Mouse (Mus musculus): ENCODE results near the gene Mpi. TPM values are rescaled to one million over a fixed set of nuclear protein-coding genes. Genes with fewer than 3 reads are reported as not detected.

Gene Mpi
- total RNA-seq, 1 experiment, result 42.3 TPM

DNA sequence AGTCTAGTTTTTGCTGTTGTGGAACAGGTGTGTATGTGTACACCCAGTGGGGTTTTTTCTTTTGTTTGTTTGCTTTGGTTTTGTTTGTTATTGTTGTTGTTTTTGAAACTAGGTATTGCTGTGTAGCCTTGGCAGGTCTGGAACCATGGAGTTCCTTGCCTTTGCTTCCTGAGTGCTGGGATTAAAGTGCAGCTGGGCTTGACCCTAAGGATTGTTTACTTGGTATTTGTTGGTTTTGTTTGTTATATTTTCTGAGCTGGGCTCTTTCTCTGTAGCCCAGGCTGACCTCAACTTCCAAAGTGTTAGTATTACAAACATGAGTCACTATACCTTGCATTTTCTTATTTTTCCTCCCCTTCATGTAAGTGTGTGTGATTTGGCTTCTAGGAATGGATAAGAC lies 26.1 kb downstream of the Mpi start:
- no peak for DNase-seq (ENCODE audit: low read depth, low spot score)
- Histone ChIP-seq H3K4me1 (ENCODE audit: control insufficient read depth in 2 of 2, insufficient read depth in 2 of 2, low read length in 2 of 2, poor library complexity in 1 of 2) (peaks cover 7 to 8% of the 10 kb centered on the region in 2 experiments), H3K9ac (ENCODE audit: insufficient read depth, low read depth, low read length, poor library complexity, severe bottlenecking) (no peak overlapping the region), H3K9me3 (ENCODE audit: control insufficient read depth, insufficient read depth, low read depth, low read length) (no peaks in the 10 kb centered on the region), H3K36me3 (ENCODE audit: control insufficient read depth, insufficient read depth, low read length, poor library complexity, severe bottlenecking) (peaks cover 8% of the 10 kb centered on the region), H3K27ac (ENCODE audit: insufficient read depth, low read depth, low read length, poor library complexity, severe bottlenecking) (no peak overlapping the region), H3K4me3 (ENCODE audit: insufficient read depth in 1 of 2, low read depth in 1 of 2, low read length in 2 of 2, poor library complexity in 1 of 2, severe bottlenecking in 1 of 2) (no peak overlapping the region)
- in situ Hi-C loops (cut with MboI; ENCODE audit: low sequenced_read_pairs in 2 of 2, unreplicated experiment in 2 of 2), result no loop called here
- no peak for TF ChIP-seq HCFC1 (IDR thresholded peaks at IDR 0.05; ENCODE audit: borderline replicate concordance, insufficient read depth, low read length)
- no peak for TF ChIP-seq MAFK (IDR thresholded peaks at IDR 0.05; ENCODE audit: insufficient read depth, low read depth, low read length)
- no peak for TF ChIP-seq ZNF384 (IDR thresholded peaks at IDR 0.05; ENCODE audit: low read depth, low read length)
- no peak for TF ChIP-seq CHD2 (IDR thresholded peaks at IDR 0.05; ENCODE audit: low read depth, low read length)
- no peak for TF ChIP-seq ZC3H11A (IDR thresholded peaks at IDR 0.05; ENCODE audit: borderline replicate concordance, low read depth, low read length)

DNA sequence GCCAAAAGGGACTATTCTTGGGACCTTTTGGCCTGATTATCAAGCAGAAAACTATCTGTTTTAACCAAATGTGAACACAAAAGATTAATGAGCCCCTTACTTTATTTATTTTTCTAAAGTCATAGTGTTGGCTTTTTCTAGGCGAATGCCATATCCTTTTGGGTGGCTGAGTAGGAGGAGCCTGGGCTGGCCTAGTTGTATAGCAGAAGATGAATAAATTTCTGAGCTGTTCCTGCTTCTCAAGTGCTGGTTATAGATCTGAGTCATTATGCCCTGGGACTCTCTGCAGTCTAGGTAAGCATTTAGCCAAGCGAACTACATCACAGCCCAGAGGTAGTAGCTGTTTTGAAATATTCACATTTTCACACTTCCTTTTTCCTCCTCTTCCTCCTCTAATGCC lies 27.0 kb downstream of the Mpi start:
- Histone ChIP-seq H3K27ac (ENCODE audit: insufficient read depth, low read depth, low read length, poor library complexity, severe bottlenecking) (no peak overlapping the region), H3K4me3 (ENCODE audit: insufficient read depth in 1 of 2, low read depth in 1 of 2, low read length in 2 of 2, poor library complexity in 1 of 2, severe bottlenecking in 1 of 2) (no peak overlapping the region), H3K9ac (ENCODE audit: insufficient read depth, low read depth, low read length, poor library complexity, severe bottlenecking) (no peak overlapping the region), H3K36me3 (ENCODE audit: control insufficient read depth, insufficient read depth, low read length, poor library complexity, severe bottlenecking) (peaks cover 4% of the 10 kb centered on the region), H3K4me1 (ENCODE audit: control insufficient read depth in 2 of 2, insufficient read depth in 2 of 2, low read length in 2 of 2, poor library complexity in 1 of 2) (peaks cover 7 to 8% of the 10 kb centered on the region in 2 experiments), H3K9me3 (ENCODE audit: control insufficient read depth, insufficient read depth, low read depth, low read length) (no peaks in the 10 kb centered on the region)
- in situ Hi-C loops (cut with MboI; ENCODE audit: low sequenced_read_pairs in 2 of 2, unreplicated experiment in 2 of 2), result no loop called here
- no peak for DNase-seq (ENCODE audit: low read depth, low spot score)
- no peak for TF ChIP-seq HCFC1 (IDR thresholded peaks at IDR 0.05; ENCODE audit: borderline replicate concordance, insufficient read depth, low read length)
- TF ChIP-seq CHD2 (IDR thresholded peaks at IDR 0.05; ENCODE audit: low read depth, low read length), result no peak

DNA sequence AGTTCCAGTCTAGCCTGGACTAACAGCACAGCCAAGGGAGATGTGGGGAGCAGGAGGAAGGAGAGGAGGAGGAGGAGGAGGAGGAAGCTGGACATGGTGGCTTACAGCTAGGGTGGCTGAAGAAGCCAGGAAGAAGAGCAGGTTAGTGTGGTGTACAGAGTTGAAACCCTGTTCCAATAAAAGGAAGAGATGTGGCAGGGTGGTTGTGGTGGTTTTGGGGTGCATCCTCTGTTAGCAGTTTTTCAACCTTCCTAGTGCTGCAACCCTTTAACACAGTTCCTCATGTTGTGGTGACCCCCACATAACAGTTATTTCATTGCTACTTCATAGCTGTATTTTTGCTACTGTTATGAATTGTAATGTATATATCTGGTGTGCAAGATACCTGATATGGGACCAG lies 28.1 kb downstream of the Mpi start:
- Histone ChIP-seq H3K9ac (ENCODE audit: insufficient read depth, low read depth, low read length, poor library complexity, severe bottlenecking) (peak overlapping the region; percentile 30; the same call in 1 of the 2 replicates), H3K36me3 (ENCODE audit: control insufficient read depth, insufficient read depth, low read length, poor library complexity, severe bottlenecking) (peaks cover 4% of the 10 kb centered on the region), H3K4me3 (ENCODE audit: insufficient read depth in 1 of 2, low read depth in 1 of 2, low read length in 2 of 2, poor library complexity in 1 of 2, severe bottlenecking in 1 of 2) (peak overlapping the region in 1 of 2 experiments; percentile 2; a peak in 1 of 4 replicates), H3K9me3 (ENCODE audit: control insufficient read depth, insufficient read depth, low read depth, low read length) (no peaks in the 10 kb centered on the region), H3K4me1 (ENCODE audit: control insufficient read depth in 2 of 2, insufficient read depth in 2 of 2, low read length in 2 of 2, poor library complexity in 1 of 2) (peaks cover 7 to 8% of the 10 kb centered on the region in 2 experiments), H3K27ac (ENCODE audit: insufficient read depth, low read depth, low read length, poor library complexity, severe bottlenecking) (no peak overlapping the region)
- DNase-seq (ENCODE audit: low read depth, low spot score), result no peak
- in situ Hi-C loops (cut with MboI; ENCODE audit: low sequenced_read_pairs in 2 of 2, unreplicated experiment in 2 of 2), result no loop called here
- TF ChIP-seq CHD2 (IDR thresholded peaks at IDR 0.05; ENCODE audit: low read depth, low read length) (no peak), MAFK (IDR thresholded peaks at IDR 0.05; ENCODE audit: insufficient read depth, low read depth, low read length) (no peak), HCFC1 (IDR thresholded peaks at IDR 0.05; ENCODE audit: borderline replicate concordance, insufficient read depth, low read length) (no peak), ZNF384 (IDR thresholded peaks at IDR 0.05; ENCODE audit: low read depth, low read length) (no peak), ZC3H11A (IDR thresholded peaks at IDR 0.05; ENCODE audit: borderline replicate concordance, low read depth, low read length) (no peak)

DNA sequence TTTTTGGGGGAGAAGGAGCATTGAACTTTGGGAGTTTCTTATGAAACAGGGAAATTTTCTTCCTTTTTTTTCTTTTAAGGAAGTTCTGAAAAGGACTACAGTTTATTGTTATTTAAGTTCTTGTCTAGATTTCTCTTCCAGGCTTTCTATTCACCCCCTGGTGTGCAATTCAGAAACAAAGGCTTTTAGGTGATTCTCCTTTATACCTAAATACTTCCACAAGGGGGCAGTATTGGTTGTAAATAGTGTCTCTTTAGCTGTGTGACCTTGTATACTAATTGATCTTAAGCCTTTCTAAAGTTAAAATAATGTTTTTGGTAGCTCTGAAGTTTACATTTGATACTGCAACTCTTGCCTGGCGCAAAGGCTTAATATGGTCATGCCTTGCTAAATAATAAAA lies 28.8 kb downstream of the Mpi start:
- in situ Hi-C loops (cut with MboI; ENCODE audit: low sequenced_read_pairs in 2 of 2, unreplicated experiment in 2 of 2), result no loop called here
- H3K27ac ChIP-seq (ENCODE audit: insufficient read depth, low read depth, low read length, poor library complexity, severe bottlenecking), result no peak overlapping the region; the same call in 1 of the 2 replicates

DNA sequence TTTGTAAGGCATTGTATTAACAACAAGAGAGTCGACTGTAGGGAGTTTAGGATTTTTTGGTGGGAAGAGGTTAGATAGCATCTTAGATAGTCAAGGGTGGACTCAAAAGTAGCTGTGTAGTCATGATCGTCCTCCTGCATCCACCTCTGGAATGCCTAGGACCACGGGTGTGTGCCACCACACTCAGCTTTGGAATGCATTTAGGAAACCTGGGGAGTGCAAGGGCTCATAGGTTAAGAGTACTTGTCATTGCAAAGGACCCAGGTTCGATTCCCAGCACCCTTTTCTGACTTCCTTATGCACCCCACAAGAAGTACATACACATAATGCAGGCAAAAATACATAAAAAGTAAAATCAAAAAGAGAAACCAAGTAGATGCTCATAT lies 29.7 kb downstream of the Mpi start:
- no peak for TF ChIP-seq HCFC1 (IDR thresholded peaks at IDR 0.05; ENCODE audit: borderline replicate concordance, insufficient read depth, low read length)
- TF ChIP-seq ZC3H11A (IDR thresholded peaks at IDR 0.05; ENCODE audit: borderline replicate concordance, low read depth, low read length), result no peak
- TF ChIP-seq MAFK (IDR thresholded peaks at IDR 0.05; ENCODE audit: insufficient read depth, low read depth, low read length), result no peak
- no peak for TF ChIP-seq ZNF384 (IDR thresholded peaks at IDR 0.05; ENCODE audit: low read depth, low read length)
- TF ChIP-seq CHD2 (IDR thresholded peaks at IDR 0.05; ENCODE audit: low read depth, low read length), result no peak
- H3K4me3 ChIP-seq (ENCODE audit: insufficient read depth in 1 of 2, low read depth in 1 of 2, low read length in 2 of 2, poor library complexity in 1 of 2, severe bottlenecking in 1 of 2), result peak overlapping the region; percentile 79 to 91
- H3K36me3 ChIP-seq (ENCODE audit: control insufficient read depth, insufficient read depth, low read length, poor library complexity, severe bottlenecking), result no peaks in the 10 kb centered on the region; the same call in 1 of the 2 replicates
- in situ Hi-C loops (cut with MboI; ENCODE audit: low sequenced_read_pairs in 2 of 2, unreplicated experiment in 2 of 2), result no loop called here
- DNase-seq (ENCODE audit: low read depth, low spot score), result no peak
- H3K27ac ChIP-seq (ENCODE audit: insufficient read depth, low read depth, low read length, poor library complexity, severe bottlenecking), result peak overlapping the region; percentile 18; the same call in 1 of the 2 replicates
- H3K9ac ChIP-seq (ENCODE audit: insufficient read depth, low read depth, low read length, poor library complexity, severe bottlenecking), result peak overlapping the region; percentile 96; the same call in 1 of the 2 replicates
- peaks cover 7 to 8% of the 10 kb centered on the region in 2 experiments for H3K4me1 ChIP-seq (ENCODE audit: control insufficient read depth in 2 of 2, insufficient read depth in 2 of 2, low read length in 2 of 2, poor library complexity in 1 of 2)
- H3K9me3 ChIP-seq (ENCODE audit: control insufficient read depth, insufficient read depth, low read depth, low read length), result no peaks in the 10 kb centered on the region

More for the DNA sequence above, 28.8 kb downstream of the Mpi start:
- peaks cover 2% of the 10 kb centered on the region for H3K36me3 ChIP-seq (ENCODE audit: control insufficient read depth, insufficient read depth, low read length, poor library complexity, severe bottlenecking)
- TF ChIP-seq CHD2 (IDR thresholded peaks at IDR 0.05; ENCODE audit: low read depth, low read length), result 0 out of 2 replicates have a peak, but pooled peaks have one; percentile 44
- no peak for TF ChIP-seq ZC3H11A (IDR thresholded peaks at IDR 0.05; ENCODE audit: borderline replicate concordance, low read depth, low read length)
- H3K9me3 ChIP-seq (ENCODE audit: control insufficient read depth, insufficient read depth, low read depth, low read length), result no peaks in the 10 kb centered on the region
- peaks cover 7 to 8% of the 10 kb centered on the region in 2 experiments for H3K4me1 ChIP-seq (ENCODE audit: control insufficient read depth in 2 of 2, insufficient read depth in 2 of 2, low read length in 2 of 2, poor library complexity in 1 of 2)
- no peak overlapping the region for H3K9ac ChIP-seq (ENCODE audit: insufficient read depth, low read depth, low read length, poor library complexity, severe bottlenecking)
- no peak for DNase-seq (ENCODE audit: low read depth, low spot score)
- H3K4me3 ChIP-seq (ENCODE audit: insufficient read depth in 1 of 2, low read depth in 1 of 2, low read length in 2 of 2, poor library complexity in 1 of 2, severe bottlenecking in 1 of 2), result peak overlapping the region in 1 of 2 experiments; percentile 1; a peak in 2 of 4 replicates

Measured in ES-E14 (cell line).